Mouse (Mus musculus) cerebellum, adult 18-20 months (tissue): ENCODE results near the gene Osbpl3.

Source experiments
- DNase-seq, 2 experiments: peaks; one replicate each; pipeline ENCODE4 v3.0.0; 2021

Gene Osbpl3

DNA sequence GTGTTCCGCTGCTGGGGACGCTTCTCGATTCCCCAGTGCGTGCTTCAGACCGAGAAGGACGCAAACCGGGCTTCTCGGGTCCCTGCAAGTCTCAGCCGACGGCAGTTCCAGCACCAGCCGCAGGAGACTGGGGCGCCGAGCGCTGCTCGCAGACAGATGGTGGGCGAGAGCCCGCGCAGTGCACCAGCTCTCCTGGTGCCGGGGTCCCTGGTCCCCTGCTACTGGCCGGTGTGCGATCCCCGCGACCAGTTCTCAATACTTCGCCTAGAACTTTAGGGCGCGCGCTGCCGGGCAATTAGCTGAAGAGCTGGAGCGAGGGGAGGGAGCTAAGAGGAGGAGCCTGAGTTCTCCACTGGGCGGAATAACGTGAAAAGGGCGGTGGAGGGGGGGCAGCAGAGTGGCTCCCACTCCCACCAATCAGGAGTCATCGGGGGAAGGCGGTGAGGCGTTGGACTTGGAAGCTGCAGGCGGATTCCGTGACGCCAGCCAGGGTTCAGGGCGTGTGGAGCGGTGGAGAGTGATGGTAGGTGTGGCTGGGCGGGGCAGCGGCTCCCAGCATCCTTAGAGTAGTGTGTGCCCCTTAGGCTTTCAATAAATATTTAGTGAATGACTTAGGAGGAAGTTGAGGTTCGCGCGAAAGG lies at the start of gene Osbpl3:
Osbpl3 (minus strand) TSS at position 373 of the 641 bp plus-strand sequence.
- DNase-seq, result peak; percentile 85 to 96

DNA sequence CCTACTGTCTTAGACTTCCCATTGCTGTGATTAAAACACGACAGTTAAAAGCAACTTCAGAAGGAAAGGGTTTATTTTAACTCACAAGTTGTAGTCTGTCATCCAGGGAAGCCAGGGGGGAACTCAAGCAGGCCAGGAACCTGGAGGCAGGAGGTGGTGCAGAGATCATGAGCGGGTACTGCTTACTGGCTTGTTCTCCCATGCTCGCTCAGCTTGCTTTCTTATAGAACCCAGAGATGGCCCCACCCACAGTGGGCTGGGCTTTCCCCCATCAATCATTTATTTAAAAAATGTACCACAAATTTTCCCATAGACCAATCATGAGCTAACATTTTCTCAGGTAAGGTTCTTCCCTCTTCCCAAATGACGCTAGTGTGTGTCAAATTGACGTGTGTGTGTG lies 49.5 kb upstream of the Osbpl3 start:
- no peak for DNase-seq

GRCm38 (mm10) chr6:50504711-50505110 lies 48.7 kb upstream of the Osbpl3 start:
- DNase-seq, result no peak

DNA sequence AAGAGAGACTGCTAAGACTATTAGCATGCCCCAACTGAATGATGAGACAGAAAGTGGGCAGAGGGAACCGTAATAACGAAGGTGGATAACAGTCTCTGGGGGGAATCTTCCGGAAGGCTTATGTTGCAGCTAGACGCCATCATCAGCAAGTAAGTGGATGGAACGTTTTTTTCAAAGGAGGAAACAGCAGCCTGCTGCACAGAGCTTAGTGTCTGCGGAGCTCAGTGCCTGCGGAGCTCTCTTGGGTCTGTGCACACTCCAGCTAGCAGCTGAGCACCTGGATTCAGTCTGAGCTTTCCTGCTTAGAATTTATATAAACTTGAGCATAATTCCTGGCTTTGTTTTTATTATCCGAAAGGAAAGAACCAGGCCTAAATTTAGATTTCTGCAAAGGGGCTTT lies 47.8 kb upstream of the Osbpl3 start:
- no peak for DNase-seq

- no peak for DNase-seq
Observed at GRCm38 (mm10) chr6:50503031-50503430, 47.0 kb upstream of the Osbpl3 start.

- DNase-seq, result no peak
Observed at GRCm38 (mm10) chr6:50498346-50498745, 42.3 kb upstream of the Osbpl3 start.

- no peak for DNase-seq
Observed at GRCm38 (mm10) chr6:50490519-50490918, 34.5 kb upstream of the Osbpl3 start.

GRCm38 (mm10) chr6:50489380-50489779 lies 33.4 kb upstream of the Osbpl3 start:
- no peak for DNase-seq

GRCm38 (mm10) chr6:50486035-50486902 lies 30.3 kb upstream of the Osbpl3 start:
- no peak for DNase-seq

- peak in 1 of 2 experiments; percentile 9 for DNase-seq
Observed at GRCm38 (mm10) chr6:50483426-50483825, 27.4 kb upstream of the Osbpl3 start.

- DNase-seq, result no peak
Observed at GRCm38 (mm10) chr6:50481460-50481859, 25.5 kb upstream of the Osbpl3 start.

GRCm38 (mm10) chr6:50466451-50466850 lies 10.4 kb upstream of the Osbpl3 start:
- DNase-seq, result no peak

- DNase-seq, result no peak
Observed at GRCm38 (mm10) chr6:50464690-50465485, 8.9 kb upstream of the Osbpl3 start.

DNA sequence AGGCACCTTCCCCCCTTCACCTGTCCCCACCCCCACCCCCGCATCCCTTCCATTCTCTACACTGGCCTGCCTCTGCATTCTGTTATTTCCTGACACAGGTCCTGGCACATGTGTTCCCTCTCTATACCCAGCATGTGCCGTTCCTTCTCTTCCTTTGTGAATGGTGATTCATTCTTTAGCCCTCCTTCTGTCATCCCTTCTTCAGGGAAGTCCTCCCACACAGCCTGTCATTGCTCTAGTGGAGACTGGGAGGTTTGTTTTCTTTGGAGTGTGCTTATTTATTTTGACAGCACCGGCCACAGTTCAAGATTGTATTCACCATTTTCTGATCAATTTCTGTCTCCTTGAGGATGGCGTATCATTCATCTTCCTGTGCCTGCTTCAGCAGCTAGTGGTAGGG lies 6.0 kb upstream of the Osbpl3 start:
- DNase-seq, result no peak

- DNase-seq, result no peak
Observed at GRCm38 (mm10) chr6:50461585-50461984, 5.6 kb upstream of the Osbpl3 start.

DNA sequence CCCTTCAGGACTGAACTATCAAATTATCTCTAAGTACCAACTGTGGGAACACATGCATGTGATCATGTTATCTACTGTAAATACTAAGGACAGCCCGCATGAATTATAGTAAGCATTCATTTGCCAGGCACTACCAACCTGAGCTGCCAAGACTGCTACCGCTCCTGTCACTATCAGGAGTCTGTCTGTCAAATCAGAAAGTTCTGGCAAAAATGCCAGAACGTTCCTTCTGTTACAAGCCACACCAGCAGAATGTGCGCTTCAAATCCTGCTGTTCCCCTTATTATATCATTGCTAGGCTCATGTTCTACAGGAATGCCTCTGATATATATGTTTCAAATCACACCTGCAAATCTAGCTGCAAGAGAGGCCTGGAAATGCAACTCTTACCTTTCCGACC lies 4.6 kb upstream of the Osbpl3 start:
- DNase-seq, result no peak

DNA sequence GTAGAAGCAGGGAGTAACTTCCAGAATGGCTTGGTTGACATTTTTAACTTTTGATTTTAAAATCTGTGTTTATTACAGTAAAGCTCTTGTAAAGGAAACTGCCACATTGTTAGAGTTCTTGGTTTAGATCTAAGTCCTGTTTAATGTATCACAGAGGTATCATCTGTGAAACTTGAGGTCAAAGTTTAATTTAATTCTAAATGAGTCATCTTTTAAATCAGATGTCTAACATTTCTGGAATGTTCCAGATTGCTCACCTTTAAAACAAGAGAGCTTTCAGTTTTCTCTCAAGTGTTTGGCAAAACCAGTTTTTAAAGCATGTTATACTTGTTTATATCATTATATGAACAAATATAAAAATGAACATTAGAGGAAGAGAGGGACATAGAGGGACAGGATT lies 4.2 kb upstream of the Osbpl3 start:
- DNase-seq, result no peak

- DNase-seq, result no peak
Observed at GRCm38 (mm10) chr6:50459271-50459670, 3.3 kb upstream of the Osbpl3 start.

- no peak for DNase-seq
Observed at GRCm38 (mm10) chr6:50457551-50458348, 1.7 kb upstream of the Osbpl3 start.

GRCm38 (mm10) chr6:50456706-50457105 lies 705 bp upstream of the Osbpl3 start:
- peak; percentile 32 to 46 for DNase-seq

- DNase-seq, result peak; percentile 68 to 70
Observed at GRCm38 (mm10) chr6:50455102-50455828, 736 bp downstream of the Osbpl3 start.

- no peak for DNase-seq
Observed at GRCm38 (mm10) chr6:50453651-50454050, 2.4 kb downstream of the Osbpl3 start.
